Mouse (Mus musculus) subcutaneous adipose tissue, adult 2 months (tissue): ENCODE results near the gene Cbfa2t3. TPM values are rescaled to one million over a fixed set of nuclear protein-coding genes. Genes with fewer than 3 reads are reported as not detected.

Source experiments
- polyA plus RNA-seq: library from polyadenylated mRNA; depleted of rRNA; stranded (reverse); fragments of >200 nt; gene quantifications from 2 replicates; pipeline ENCODE4 v1.2.3, GENCODE M21; 2012; ENCODE audit warnings: low replicate concordance; rRNA removed

Gene Cbfa2t3
- 10.3 and 11.3 TPM in 2 replicates for polyA plus RNA-seq

GRCm38 (mm10) chr8:122699005-122699492 lies at the start of gene Cbfa2t3:
TSS of gene Cbfa2t3 (minus strand) at chr8:122699109.

GRCm38 (mm10) chr8:122622727-122623126 lies 76.2 kb downstream of the Cbfa2t3 start, which contains the start of gene Pabpn1l:
TSS of gene Pabpn1l (minus strand) at chr8:122622739.

GRCm38 (mm10) chr8:122611295-122612133 lies 87.4 kb downstream of the Cbfa2t3 start, which contains the start of the genes Galns and Trappc2l:
TSS of gene Galns (minus strand) at chr8:122611463.
TSS of gene Trappc2l (plus strand) at chr8:122611640.

GRCm38 (mm10) chr8:122576648-122577022 lies 122.3 kb downstream of the Cbfa2t3 start, which contains the start of gene Aprt:
TSS of gene Aprt (minus strand) at chr8:122576909.

Other genes starting within 250 kb of the Cbfa2t3 start
- gene Snai3, start 238.4 kb downstream of the Cbfa2t3 start, polyA plus RNA-seq: 0.20 and 0.85 TPM in 2 replicates
- gene Rnf166, start 223.0 kb downstream of the Cbfa2t3 start, polyA plus RNA-seq: 74.3 and 112 TPM in 2 replicates
- 20.0 and 42.8 TPM in 2 replicates for gene Ctu2, start 223.0 kb downstream of the Cbfa2t3 start, polyA plus RNA-seq
- gene Piezo1, start 147.8 kb downstream of the Cbfa2t3 start, polyA plus RNA-seq: 208 and 217 TPM in 2 replicates
- gene Cdt1, start 131.1 kb downstream of the Cbfa2t3 start, polyA plus RNA-seq: 6.5 and 27.5 TPM in 2 replicates
- 48.9 and 263 TPM in 2 replicates for gene Aprt, start 122.2 kb downstream of the Cbfa2t3 start, polyA plus RNA-seq
- gene Galns, start 87.6 kb downstream of the Cbfa2t3 start, polyA plus RNA-seq: 25.7 and 35.7 TPM in 2 replicates
- 135 and 185 TPM in 2 replicates for gene Trappc2l, start 87.5 kb downstream of the Cbfa2t3 start, polyA plus RNA-seq
- gene Pabpn1l, start 76.4 kb downstream of the Cbfa2t3 start, polyA plus RNA-seq: not detected in 2 replicates
- 36.8 and 49.3 TPM in 2 replicates for gene Acsf3, start 76.4 kb upstream of the Cbfa2t3 start, polyA plus RNA-seq
- gene Cdh15, start 148.9 kb upstream of the Cbfa2t3 start, polyA plus RNA-seq: 0.03 and 0.19 TPM in 2 replicates